Mouse (Mus musculus) megakaryocyte, embryonic 14.5 days (primary cell): ENCODE measurements around the gene Gm5244. TPM values are rescaled to one million over a fixed set of nuclear protein-coding genes. Genes with fewer than 3 reads are reported as not detected.

Experiments
- H3K27me3 ChIP-seq: replicated peaks from 2 replicates; pipeline ENCODE3; 2012; ENCODE audit warnings: inconsistent platforms
- H3K36me3 ChIP-seq: replicated peaks from 2 replicates; pipeline ENCODE3; 2012; ENCODE audit warnings: low read length, inconsistent platforms, mixed read lengths
- H3K4me1 ChIP-seq: 2 replicates; pipeline ENCODE4 v1.6.1; 2012; ENCODE audit warnings: inconsistent platforms
- H3K4me3 ChIP-seq: replicated peaks from 2 replicates; pipeline ENCODE3; 2012; ENCODE audit warnings: moderate library complexity, mild to moderate bottlenecking, inconsistent platforms
- H3K9me3 ChIP-seq: 2 replicates; pipeline ENCODE4 v1.6.1; 2012; ENCODE audit warnings: inconsistent platforms
- FLI1 ChIP-seq: IDR thresholded peaks from 2 replicates; pipeline ENCODE4 v1.6.1; 2012; ENCODE audit warnings: low read length, inconsistent platforms, mixed read lengths
- GATA1 ChIP-seq: IDR thresholded peaks from 3 replicates; pipeline ENCODE4 v1.6.1; 2012; ENCODE audit warnings: mixed read lengths, low read length, inconsistent platforms, borderline replicate concordance
- polyA plus RNA-seq: library from polyadenylated mRNA; stranded (reverse); fragments of >175 nt; gene quantifications from 2 replicates; pipeline ENCODE4 v1.2.3, GENCODE M21; 2012; ENCODE audit warnings: low replicate concordance; ENCODE audit not compliant: insufficient read depth

Gene Gm5244
- polyA plus RNA-seq, 1 experiment, result not detected

DNA sequence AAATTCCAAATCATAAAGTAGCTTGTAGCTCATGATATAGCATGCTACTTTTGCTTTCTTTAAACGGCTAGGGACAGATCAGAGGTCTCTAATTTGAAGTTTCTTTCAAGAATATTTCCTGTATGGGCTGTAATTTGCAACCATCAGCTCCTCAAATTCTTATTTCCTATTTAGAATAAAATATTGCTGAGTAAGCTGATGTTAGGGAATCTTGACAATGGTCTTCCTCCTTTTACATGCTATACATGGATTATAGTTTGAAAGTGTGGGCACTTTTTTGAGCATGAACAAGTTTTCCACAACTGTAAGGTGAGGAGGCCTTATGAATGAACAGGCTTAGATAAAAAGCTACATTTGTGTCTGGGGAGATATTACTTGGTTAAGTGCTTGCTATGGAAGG is 32.6 kb upstream of the Gm5244 start:
- Histone ChIP-seq H3K36me3 (no peaks in the 10 kb centered on the region), H3K4me1 (peaks cover 35% of the 10 kb centered on the region), H3K4me3 (no peak overlapping the region), H3K27me3 (no peaks in the 10 kb centered on the region), H3K9me3 (no peaks in the 10 kb centered on the region)
- no peak for TF ChIP-seq GATA1
- TF ChIP-seq FLI1, result no peak

DNA sequence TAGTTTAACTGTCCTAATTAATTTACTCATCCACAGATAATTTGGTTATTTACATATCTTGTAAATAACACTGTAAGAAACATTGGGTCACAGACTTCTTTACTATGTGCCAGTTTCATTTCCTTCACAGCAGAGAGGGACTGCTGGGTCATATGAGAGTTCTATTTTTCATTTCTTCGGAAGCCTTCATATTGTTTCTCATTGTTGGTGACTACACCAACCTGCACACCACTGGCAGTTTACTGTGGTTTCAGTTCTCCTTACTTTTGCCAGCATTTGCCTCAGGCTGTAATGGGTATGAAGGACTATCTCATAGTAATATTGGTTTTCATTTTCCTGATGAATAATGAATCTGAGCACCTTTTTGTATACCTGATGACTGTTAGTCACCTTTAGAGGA is 28.0 kb upstream of the Gm5244 start:
- TF ChIP-seq GATA1 (no peak), FLI1 (no peak)
- no peak overlapping the region for H3K4me3 ChIP-seq
- H3K27me3 ChIP-seq, result no peaks in the 10 kb centered on the region
- no peaks in the 10 kb centered on the region for H3K36me3 ChIP-seq
- H3K4me1 ChIP-seq, result peaks cover 23% of the 10 kb centered on the region
- no peaks in the 10 kb centered on the region for H3K9me3 ChIP-seq

DNA sequence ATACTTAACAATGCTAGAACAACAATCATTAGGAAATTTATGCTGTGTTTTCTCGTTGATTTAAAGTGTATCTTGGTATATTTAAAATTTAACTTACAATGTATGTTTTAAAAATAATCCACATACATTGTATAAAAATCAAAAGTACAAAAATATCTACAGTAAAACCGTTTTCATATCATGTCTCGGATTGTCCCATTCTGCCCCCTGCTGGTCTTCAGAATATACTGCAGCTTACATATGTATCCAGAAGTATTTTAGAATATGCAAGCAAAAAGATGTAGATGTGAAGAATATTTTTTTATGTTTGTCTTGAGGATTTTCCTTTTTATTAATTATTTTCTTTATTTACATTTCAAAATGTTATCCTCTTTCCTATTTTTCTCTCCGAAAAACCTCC is 26.1 kb upstream of the Gm5244 start:
- H3K27me3 ChIP-seq, result no peaks in the 10 kb centered on the region
- no peak for TF ChIP-seq FLI1
- TF ChIP-seq GATA1, result no peak

DNA sequence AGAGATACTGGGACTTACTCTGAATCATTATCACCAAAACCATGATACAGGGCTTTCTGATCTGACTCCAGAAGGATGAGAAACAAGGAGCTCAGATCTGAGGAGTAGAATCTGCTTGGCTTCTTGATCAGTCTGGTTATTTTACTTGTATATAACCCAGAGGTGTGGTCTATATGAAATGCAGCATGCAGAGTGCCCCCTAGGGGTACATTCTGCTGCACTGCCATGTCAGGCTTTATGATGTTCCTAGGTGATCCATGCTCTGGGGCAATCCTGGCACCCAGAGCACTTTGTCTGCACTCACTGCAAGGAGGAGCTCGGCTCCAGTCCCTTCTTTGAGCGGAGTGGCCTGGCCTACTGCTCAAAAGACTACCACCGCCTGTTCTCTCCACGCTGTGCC is 21.9 kb upstream of the Gm5244 start:
- Histone ChIP-seq H3K9me3 (no peaks in the 10 kb centered on the region), H3K27me3 (no peaks in the 10 kb centered on the region), H3K36me3 (peaks cover 5% of the 10 kb centered on the region), H3K4me3 (no peak overlapping the region), H3K4me1 (peaks cover 35% of the 10 kb centered on the region)
- no peak for TF ChIP-seq GATA1
- TF ChIP-seq FLI1, result no peak

More for the DNA sequence above, 26.1 kb upstream of the Gm5244 start:
- Histone ChIP-seq H3K4me1 (peaks cover 34% of the 10 kb centered on the region), H3K4me3 (no peak overlapping the region), H3K9me3 (no peaks in the 10 kb centered on the region), H3K36me3 (peaks cover 4% of the 10 kb centered on the region)

DNA sequence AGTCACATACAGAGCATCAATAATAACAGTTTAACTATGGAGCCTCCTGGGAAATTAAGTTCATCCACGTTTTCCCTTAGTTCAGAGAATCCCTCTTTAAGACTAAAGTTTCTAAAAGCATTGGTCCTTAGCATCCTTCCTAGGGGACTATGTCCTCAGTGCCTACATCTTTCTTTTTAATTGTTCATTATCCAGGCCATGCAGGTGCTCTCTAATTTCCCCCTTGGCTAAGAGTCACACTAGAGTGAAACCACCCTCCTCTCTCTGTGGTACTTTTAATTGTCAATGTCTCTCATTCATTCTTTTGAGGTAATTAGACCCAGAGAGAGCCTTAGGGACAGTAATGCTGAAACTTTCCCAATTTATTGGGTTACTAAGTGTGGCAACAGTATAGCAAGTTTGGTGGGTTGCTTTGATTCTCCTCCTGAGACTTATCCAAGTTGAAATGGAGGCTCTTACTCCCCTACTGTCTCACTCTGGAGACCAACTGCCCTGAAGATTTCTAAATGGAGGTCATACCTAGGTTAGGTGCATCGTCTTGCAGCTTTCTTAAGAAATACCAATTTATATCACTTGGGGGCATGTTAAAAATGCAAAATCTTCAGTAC is 15.6 kb upstream of the Gm5244 start:
- TF ChIP-seq GATA1, result no peak
- TF ChIP-seq FLI1, result no peak
- Histone ChIP-seq H3K36me3 (no peaks in the 10 kb centered on the region), H3K4me3 (no peak overlapping the region)

DNA sequence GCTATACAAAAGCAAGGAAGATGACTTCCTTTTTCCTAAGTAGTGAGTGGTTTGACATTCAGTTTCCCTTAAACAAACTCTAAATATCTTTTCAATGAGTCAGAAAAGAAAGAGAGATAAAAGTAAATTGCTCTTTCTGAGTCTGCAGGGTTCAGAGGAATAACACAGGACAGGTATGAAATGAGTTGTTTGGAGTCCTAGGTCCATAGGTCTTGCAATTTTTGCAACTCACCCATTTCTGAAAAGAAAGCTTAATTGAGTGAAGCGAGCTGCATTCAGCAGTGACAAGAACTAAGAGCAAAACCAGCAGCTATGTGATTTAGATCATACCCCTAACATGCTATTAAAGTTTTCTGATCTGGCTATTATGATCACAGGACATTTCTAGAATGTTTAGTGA is 14.9 kb upstream of the Gm5244 start:
- TF ChIP-seq GATA1, result no peak
- no peak for TF ChIP-seq FLI1
- Histone ChIP-seq H3K27me3 (no peaks in the 10 kb centered on the region), H3K36me3 (no peaks in the 10 kb centered on the region), H3K4me3 (no peak overlapping the region), H3K9me3 (no peaks in the 10 kb centered on the region), H3K4me1 (peaks cover 62% of the 10 kb centered on the region)

More for the DNA sequence above, 15.6 kb upstream of the Gm5244 start:
- no peaks in the 10 kb centered on the region for H3K27me3 ChIP-seq
- H3K9me3 ChIP-seq, result no peaks in the 10 kb centered on the region
- H3K4me1 ChIP-seq, result peaks cover 60% of the 10 kb centered on the region

DNA sequence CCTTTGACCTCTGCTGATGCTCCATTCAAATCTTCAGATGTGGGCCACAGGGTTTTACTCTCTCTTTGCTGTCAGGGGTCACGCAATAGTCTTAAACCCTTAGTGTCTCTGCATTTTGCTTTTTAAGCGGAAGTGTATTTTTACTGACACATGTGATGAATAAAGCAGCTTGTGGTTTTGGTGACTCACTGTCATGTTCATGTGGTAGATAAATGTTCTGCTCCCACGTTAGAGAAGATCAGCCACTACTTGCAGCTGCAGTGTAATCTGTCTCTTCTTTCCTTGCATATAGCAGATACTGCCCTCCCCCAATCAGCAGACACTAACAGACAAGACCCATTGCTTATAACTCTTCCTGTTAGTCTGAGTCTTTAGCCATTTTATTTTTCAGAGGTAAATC is 12.9 kb upstream of the Gm5244 start:
- Histone ChIP-seq H3K27me3 (no peaks in the 10 kb centered on the region), H3K9me3 (no peaks in the 10 kb centered on the region), H3K4me3 (peak overlapping the region; percentile 74), H3K36me3 (no peaks in the 10 kb centered on the region), H3K4me1 (peaks cover 71% of the 10 kb centered on the region)
- TF ChIP-seq GATA1 (peak; percentile 57; the same call in 1 of the 3 replicates), FLI1 (no peak)

DNA sequence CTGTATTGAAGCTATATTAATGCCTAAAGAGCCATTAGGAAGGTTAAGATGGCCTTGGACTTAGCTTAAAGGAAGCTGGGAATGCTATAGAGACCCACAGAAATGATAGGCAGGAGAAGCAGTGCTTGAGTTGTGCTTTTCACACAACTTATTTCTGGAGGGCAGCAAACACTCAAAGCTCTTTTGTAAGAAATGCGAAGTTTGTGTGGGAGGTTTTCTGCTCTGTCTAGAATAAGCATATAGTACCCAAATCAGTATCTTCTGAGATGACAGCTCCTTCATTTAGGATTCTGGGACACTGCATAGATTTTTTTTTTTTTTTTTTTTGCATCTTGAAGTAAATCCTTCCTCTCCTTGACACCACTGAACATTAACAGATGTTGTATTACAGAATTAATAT is 8.0 kb upstream of the Gm5244 start:
- H3K27me3 ChIP-seq, result no peaks in the 10 kb centered on the region
- no peak overlapping the region for H3K4me3 ChIP-seq
- peaks cover 42% of the 10 kb centered on the region for H3K4me1 ChIP-seq
- H3K9me3 ChIP-seq, result no peaks in the 10 kb centered on the region
- no peak for TF ChIP-seq GATA1
- TF ChIP-seq FLI1, result no peak
- H3K36me3 ChIP-seq, result no peaks in the 10 kb centered on the region

DNA sequence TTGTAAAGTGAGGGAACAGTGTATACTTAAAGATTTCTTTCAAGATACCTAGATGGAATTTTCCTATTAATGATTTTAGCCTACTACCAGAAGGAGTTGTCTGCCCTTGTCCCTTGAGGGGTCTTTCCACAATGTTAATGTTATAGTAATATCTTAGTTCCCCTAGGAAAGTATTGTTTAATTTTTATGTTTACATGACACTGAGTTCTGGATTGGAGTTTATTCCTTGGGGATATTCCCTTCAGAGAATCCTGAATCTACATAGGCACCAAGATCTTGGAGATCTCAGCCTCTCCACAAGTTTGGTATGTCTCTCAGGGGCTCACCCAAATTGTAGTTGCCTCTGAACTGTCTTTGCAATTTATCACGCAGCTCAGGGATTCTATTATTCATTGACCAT is 10.5 kb downstream of the Gm5244 start, which contains the start of gene Olfr1444:
Olfr1444 (plus strand) TSS at position 301 of the 400 bp plus-strand sequence.
- Histone ChIP-seq H3K4me1 (no peaks in the 10 kb centered on the region), H3K9me3 (no peaks in the 10 kb centered on the region), H3K36me3 (no peaks in the 10 kb centered on the region), H3K27me3 (peaks cover 7% of the 10 kb centered on the region), H3K4me3 (no peak within 1 kb of the TSS)
- TF ChIP-seq FLI1, result no peak
- TF ChIP-seq GATA1, result no peak

DNA sequence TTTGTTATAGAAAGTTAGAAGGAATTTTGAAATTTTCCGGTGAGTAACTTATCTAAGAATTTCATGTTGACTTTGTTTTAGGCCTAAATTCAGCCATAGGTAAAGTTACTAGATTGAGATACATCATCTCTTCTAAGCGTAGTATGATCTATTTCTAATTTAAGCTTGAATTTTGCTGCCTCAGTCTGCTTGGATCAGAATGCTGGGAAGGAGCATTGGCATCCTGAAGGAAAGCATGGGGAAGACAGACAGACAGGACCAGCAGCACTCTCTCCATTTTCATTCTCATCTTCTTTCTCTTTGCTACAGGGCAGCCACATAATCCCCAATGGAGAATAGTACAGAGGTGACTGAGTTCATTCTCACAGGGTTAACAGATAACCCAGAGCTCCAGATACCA is 37.1 kb downstream of the Gm5244 start, which contains the start of gene Olfr1445:
Olfr1445 (plus strand) TSS at position 301 of the 400 bp plus-strand sequence.
- TF ChIP-seq FLI1, result no peak
- no peak for TF ChIP-seq GATA1
- H3K4me1 ChIP-seq, result no peaks in the 10 kb centered on the region; the same call in 1 of the 2 replicates
- H3K36me3 ChIP-seq, result no peaks in the 10 kb centered on the region
- no peak within 1 kb of the TSS for H3K4me3 ChIP-seq
- no peaks in the 10 kb centered on the region for H3K9me3 ChIP-seq
- no peaks in the 10 kb centered on the region for H3K27me3 ChIP-seq
